In genomic region chr2:79653093-79653808, GRCm38 (mm10) we compare ENCODE assay signal across 12 mouse cellular contexts. TPM values are rescaled to one million over a fixed set of nuclear protein-coding genes. Genes with fewer than 3 reads are reported as not detected.
DNase-seq lines count a peak whose midpoint lies in the region; ATAC-seq and TF ChIP-seq lines count a peak whose summit lies in the region.
"Had no signal": no experiment of that assay in that cellular context is flagged by ENCODE, and none has a peak within 500 bp of the region (broad histone marks: within the 10 kb centered on the region; RNA-seq: fewer than 3 reads in every experiment).

No protein-coding gene starts in this region.

- ATAC-seq in frontal cortex, adult (ENCODE audit: low TSS enrichment): peak; percentile 72
- 0 out of 2 replicates have a peak, but pooled peaks have one; percentile 47 for ATAC-seq in limb, embryonic 14.5 days (ENCODE audit: low FRiP score, low read depth)
- peak; percentile 49; the same call in 1 of the 2 replicates for ATAC-seq in liver, embryonic 11.5 days (replicated peaks; ENCODE audit: low FRiP score)
- ATAC-seq in stomach, embryonic 14.5 days (ENCODE audit: insufficient number of reproducible peaks, insufficient read depth, low FRiP score, low read depth): 0 out of 2 replicates have a peak, but pooled peaks have one; percentile 10

- H3K9me3 ChIP-seq in limb, embryonic 14.5 days (ENCODE audit: control insufficient read depth, low read length): no peaks in the 10 kb centered on the region
- no peaks in the 10 kb centered on the region for H3K9me3 ChIP-seq in limb, embryonic 10.5 days (replicated peaks)
- H3K9me3 ChIP-seq in liver, embryonic 11.5 days (ENCODE audit: control insufficient read depth, low read length): no peaks in the 10 kb centered on the region
- no peaks in the 10 kb centered on the region for H3K9me3 ChIP-seq in stomach, embryonic 14.5 days (ENCODE audit: control insufficient read depth, low read depth, low read length)
- H3K9me3 ChIP-seq: neural tube, embryonic 12.5 days had no signal

- no peak for TF ChIP-seq POLR2A in limb, embryonic 14.5 days (IDR thresholded peaks at IDR 0.05; ENCODE audit: borderline replicate concordance, extremely low read depth, insufficient read depth, insufficient read length)

- no peaks in the 10 kb centered on the region for H3K4me1 ChIP-seq in limb, embryonic 14.5 days (ENCODE audit: control insufficient read depth, insufficient read depth, low read length)
- no peaks in the 10 kb centered on the region for H3K4me1 ChIP-seq in limb, embryonic 10.5 days
- H3K4me1 ChIP-seq in liver, embryonic 11.5 days (replicated peaks; ENCODE audit: control insufficient read depth, insufficient read depth, low read length): no peaks in the 10 kb centered on the region
- no peaks in the 10 kb centered on the region for H3K4me1 ChIP-seq in stomach, embryonic 14.5 days (ENCODE audit: control insufficient read depth, insufficient read depth, low read length)
- H3K4me1 ChIP-seq: neural tube, embryonic 12.5 days had no signal

- H3K27me3 ChIP-seq in limb, embryonic 14.5 days (ENCODE audit: control insufficient read depth, insufficient read depth, low read length): no peaks in the 10 kb centered on the region
- H3K27me3 ChIP-seq in limb, embryonic 10.5 days (ENCODE audit: low read depth, poor library complexity, severe bottlenecking): no peaks in the 10 kb centered on the region
- no peaks in the 10 kb centered on the region for H3K27me3 ChIP-seq in liver, embryonic 11.5 days (replicated peaks; ENCODE audit: control insufficient read depth, insufficient read depth, low read length)
- H3K27me3 ChIP-seq in stomach, embryonic 14.5 days (ENCODE audit: control insufficient read depth, insufficient read depth, low read length): no peaks in the 10 kb centered on the region
- H3K27me3 ChIP-seq: neural tube, embryonic 12.5 days had no signal

- no peak overlapping the region for H3K4me3 ChIP-seq in limb, embryonic 14.5 days (replicated peaks; ENCODE audit: low read length)
- H3K4me3 ChIP-seq in limb, embryonic 10.5 days: no peak overlapping the region
- H3K4me3 ChIP-seq in liver, embryonic 11.5 days (ENCODE audit: low read depth, low read length): no peak overlapping the region
- H3K4me3 ChIP-seq in stomach, embryonic 14.5 days (ENCODE audit: low read depth, low read length): no peak overlapping the region
- H3K4me3 ChIP-seq: neural tube, embryonic 12.5 days had no signal

- H3K9ac ChIP-seq in limb, embryonic 14.5 days (ENCODE audit: low read depth, low read length, severe bottlenecking): no peak overlapping the region
- H3K9ac ChIP-seq in liver, embryonic 11.5 days (ENCODE audit: low read depth, low read length): no peak overlapping the region
- no peak overlapping the region for H3K9ac ChIP-seq in stomach, embryonic 14.5 days (replicated peaks; ENCODE audit: low read depth, low read length)
- H3K9ac ChIP-seq: hindbrain, embryonic 14.5 days; neural tube, embryonic 12.5 days had no signal

- peaks cover 32% of the 10 kb centered on the region for H3K36me3 ChIP-seq in limb, embryonic 14.5 days (ENCODE audit: control insufficient read depth, insufficient read depth, low read length)
- peaks cover 14% of the 10 kb centered on the region for H3K36me3 ChIP-seq in limb, embryonic 10.5 days
- peaks cover 11% of the 10 kb centered on the region; the same call in 1 of the 2 replicates for H3K36me3 ChIP-seq in liver, embryonic 11.5 days (ENCODE audit: control insufficient read depth, insufficient read depth, low read length)
- H3K36me3 ChIP-seq in stomach, embryonic 14.5 days (ENCODE audit: control insufficient read depth, insufficient read depth, low read length): peaks cover 25% of the 10 kb centered on the region

- DNase-seq in frontal cortex, postnatal 25 days (ENCODE audit: low spot score in 2 of 2): no peak
- DNase-seq in limb, embryonic 14.5 days (ENCODE audit: low spot score): no peak
- DNase-seq in limb, embryonic 10.5 days (ENCODE audit: low spot score): no peak
- DNase-seq in liver, embryonic 11.5 days (ENCODE audit: low spot score): no peak
- DNase-seq in thymus, postnatal 10 days (ENCODE audit: low spot score in 2 of 2): no peak
- no peak for DNase-seq in adipocyte (ENCODE audit: low spot score)
- DNase-seq: cerebellum, adult 18-20 months; lung, postnatal 36 days had no signal

- 73% methylated on average over 6 of the region's 6 CpGs for WGBS in limb, embryonic 14.5 days
- 88% methylated on average over 6 of the region's 6 CpGs for WGBS in limb, embryonic 10.5 days
- 70% methylated on average over 6 of the region's 6 CpGs for WGBS in liver, embryonic 11.5 days
- WGBS in stomach, embryonic 14.5 days: 74% methylated on average over 6 of the region's 6 CpGs

- no peak overlapping the region for H3K27ac ChIP-seq in limb, embryonic 14.5 days (replicated peaks; ENCODE audit: low read depth, low read length)
- no peak overlapping the region for H3K27ac ChIP-seq in limb, embryonic 10.5 days
- H3K27ac ChIP-seq in liver, embryonic 11.5 days (ENCODE audit: low read depth, low read length): no peak overlapping the region
- no peak overlapping the region for H3K27ac ChIP-seq in stomach, embryonic 14.5 days (ENCODE audit: low read length)
- H3K27ac ChIP-seq: hindbrain, embryonic 14.5 days; neural tube, embryonic 12.5 days had no signal

- no peak overlapping the region for H3K4me2 ChIP-seq in limb, embryonic 14.5 days (replicated peaks; ENCODE audit: low read depth, low read length, severe bottlenecking)
- no peak overlapping the region for H3K4me2 ChIP-seq in liver, embryonic 11.5 days
- H3K4me2 ChIP-seq in stomach, embryonic 14.5 days (replicated peaks; ENCODE audit: low read depth, low read length): no peak overlapping the region
- H3K4me2 ChIP-seq: hindbrain, embryonic 14.5 days; neural tube, embryonic 12.5 days had no signal

RNA-seq across cellular contexts. Expression of gene Itprid2, which starts 18.1 kb away (rescaled TPM):
- polyA plus RNA-seq in limb, embryonic 14.5 days (2012; rRNA removed): 9.0 and 9.3 TPM in 2 replicates
- polyA plus RNA-seq in limb, embryonic 14.5 days (2014; fragmentation: Nextera tagmentation; extraction: Ambion mirVana): 14.8 and 17.0 TPM in 2 replicates
- 4.4 and 5.6 TPM in 2 replicates for polyA plus RNA-seq in limb, embryonic 10.5 days (2016; fragmentation: Nextera tagmentation; extraction: Ambion mirVana)
- polyA plus RNA-seq in liver, embryonic 11.5 days (2014; fragmentation: Nextera tagmentation; extraction: Ambion mirVana): 7.1 and 7.6 TPM in 2 replicates
- polyA plus RNA-seq in stomach, embryonic 14.5 days (2014; fragmentation: Nextera tagmentation; extraction: Ambion mirVana): 22.2 and 24.6 TPM in 2 replicates

RNA-seq across cellular contexts. Expression of gene Ppp1r1c, which starts 54.3 kb away (rescaled TPM):
- 0.08 and 0.10 TPM in 2 replicates for polyA plus RNA-seq in limb, embryonic 14.5 days (2012; rRNA removed)
- 0.12 TPM in 1 of 2 replicates, not detected in the other for polyA plus RNA-seq in limb, embryonic 14.5 days (2014; fragmentation: Nextera tagmentation; extraction: Ambion mirVana)
- polyA plus RNA-seq in limb, embryonic 10.5 days (2016; fragmentation: Nextera tagmentation; extraction: Ambion mirVana): not detected in 2 replicates
- 0.29 TPM in 1 of 2 replicates, not detected in the other for polyA plus RNA-seq in liver, embryonic 11.5 days (2014; fragmentation: Nextera tagmentation; extraction: Ambion mirVana)
- polyA plus RNA-seq in stomach, embryonic 14.5 days (2014; fragmentation: Nextera tagmentation; extraction: Ambion mirVana): not detected in 2 replicates

Comparison
In these comparisons a context has a peak if more than half of its experiments do, and no peak if none do; other contexts are left out.
1. ATAC-seq: peak in every context shown above with its lines; median percentile 72 in frontal cortex, adult; 49 in liver, embryonic 11.5 days; 47 in limb, embryonic 14.5 days; 10 in stomach, embryonic 14.5 days.